Mouse (Mus musculus) regulatory T cell (primary cell): ENCODE measurements around the gene Bspry.

Experiments
- in situ Hi-C: fragments of 300-600 bp; cut with MboI, MseI; formaldehyde crosslinking; loops from one replicate; pipeline ENCODE4 v1.15.1; 2025; ENCODE audit warnings: high pct_unique_total_duplicates

Gene Bspry

DNA sequence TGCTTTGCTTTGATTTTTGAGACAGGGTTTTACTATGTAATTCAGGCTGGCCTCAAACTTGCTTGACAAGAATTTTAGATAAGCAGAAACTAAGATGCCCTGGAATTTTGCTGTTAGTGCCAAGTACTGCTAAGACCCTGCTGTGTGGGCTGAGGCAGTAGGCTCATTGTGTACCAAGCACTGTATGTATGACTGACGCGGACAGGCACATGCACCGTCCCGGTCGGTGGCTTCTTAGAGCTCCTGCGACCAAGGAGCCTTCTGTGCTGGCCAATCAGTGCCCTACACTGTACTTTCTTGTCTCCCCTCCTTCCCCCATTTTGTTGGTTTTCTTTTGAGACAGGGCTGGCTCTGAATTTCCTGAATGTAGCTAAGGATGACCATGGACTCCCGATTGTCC, 35.1 kb downstream of the Bspry start:
- in situ Hi-C loops, result loop anchor here (5.0 kb wide), 1 partner anchor 98 kb away; no protein-coding TSS in a partner anchor

DNA sequence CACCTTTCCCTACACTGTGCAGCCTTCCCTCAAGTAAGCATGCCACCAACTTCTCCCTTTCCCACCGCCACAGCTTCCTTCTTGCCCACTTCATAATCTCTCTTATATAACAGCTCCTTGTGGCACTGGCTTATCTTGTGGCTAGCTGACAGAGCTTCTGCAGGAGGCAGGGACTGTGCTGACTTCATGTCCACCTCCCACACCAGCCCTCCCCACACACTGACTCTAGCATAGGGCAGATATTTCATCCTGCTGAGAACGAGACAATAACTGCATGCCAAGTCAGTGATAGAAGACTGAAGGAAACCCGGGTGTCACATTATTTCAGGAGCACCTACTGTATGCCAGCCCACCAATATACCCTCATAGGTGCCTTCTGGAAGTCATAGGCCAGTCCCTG, 35.6 kb downstream of the Bspry start:
- in situ Hi-C loops, result loop anchor here (5.0 kb wide), 1 partner anchor 98 kb away; no protein-coding TSS in a partner anchor

DNA sequence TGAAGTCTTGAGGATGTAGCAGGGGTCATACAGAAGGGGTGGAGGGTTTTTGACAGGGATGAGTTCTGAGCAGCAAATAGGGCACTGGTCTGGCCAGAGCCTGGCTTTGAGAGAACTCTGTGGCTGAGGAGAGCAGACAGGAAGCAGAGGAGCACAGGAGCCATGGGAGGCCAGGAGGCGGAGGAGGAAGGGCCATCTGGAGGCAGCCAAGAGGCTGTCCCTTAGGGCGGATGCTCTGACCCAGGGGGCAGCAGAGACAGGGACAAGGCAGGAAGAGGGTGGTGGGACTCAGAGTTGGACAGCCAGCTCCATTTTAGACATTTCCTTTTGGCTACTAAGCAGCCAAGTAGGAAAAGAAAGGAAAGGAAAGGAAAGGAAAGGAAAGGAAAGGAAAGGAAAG, 36.2 kb downstream of the Bspry start:
- in situ Hi-C loops, result loop anchor here (5.0 kb wide), 1 partner anchor 99 kb away; no protein-coding TSS in a partner anchor

DNA sequence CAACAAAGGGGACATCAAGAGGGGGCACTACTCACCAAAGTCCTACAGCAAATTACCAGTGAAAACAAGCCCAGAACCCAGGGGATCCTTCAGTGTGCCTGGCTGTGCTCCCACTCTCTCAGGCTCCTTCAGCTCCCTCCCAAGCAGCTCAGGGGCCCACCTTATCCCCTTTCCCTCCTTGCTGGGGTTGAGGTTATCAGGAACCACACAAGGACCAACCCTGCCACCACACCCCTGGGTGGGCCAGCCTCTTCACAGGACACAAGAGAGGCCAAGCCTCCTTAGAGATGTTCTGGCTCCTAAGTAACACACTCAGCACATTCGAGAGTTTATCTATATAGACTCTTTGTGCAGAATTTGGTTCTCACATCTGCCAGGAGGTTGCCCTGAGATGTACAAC, 36.7 kb downstream of the Bspry start:
- in situ Hi-C loops, result loop anchor here (5.0 kb wide), 1 partner anchor 99 kb away; no protein-coding TSS in a partner anchor

DNA sequence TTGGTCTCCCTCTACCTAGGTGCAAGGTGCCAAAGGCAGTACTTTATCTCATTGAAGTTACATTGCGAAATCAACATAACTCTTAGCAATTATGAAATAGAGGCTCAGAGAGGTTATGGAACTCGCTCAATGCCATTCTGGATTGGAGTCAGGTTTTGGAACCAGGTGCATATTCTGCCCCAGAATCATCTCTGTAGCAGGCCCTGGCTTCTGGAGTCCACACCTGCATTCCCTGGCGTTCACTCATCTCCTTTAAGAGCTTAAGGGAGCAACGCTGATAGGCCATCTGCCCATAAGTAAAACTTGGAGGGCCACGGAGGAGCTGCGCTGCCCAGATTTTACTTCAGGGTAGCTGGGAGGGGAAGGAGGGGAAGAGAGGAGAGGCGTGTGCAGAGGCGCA, 37.2 kb downstream of the Bspry start:
- in situ Hi-C loops, result loop anchor here (5.0 kb wide), 1 partner anchor 100 kb away; no protein-coding TSS in a partner anchor

DNA sequence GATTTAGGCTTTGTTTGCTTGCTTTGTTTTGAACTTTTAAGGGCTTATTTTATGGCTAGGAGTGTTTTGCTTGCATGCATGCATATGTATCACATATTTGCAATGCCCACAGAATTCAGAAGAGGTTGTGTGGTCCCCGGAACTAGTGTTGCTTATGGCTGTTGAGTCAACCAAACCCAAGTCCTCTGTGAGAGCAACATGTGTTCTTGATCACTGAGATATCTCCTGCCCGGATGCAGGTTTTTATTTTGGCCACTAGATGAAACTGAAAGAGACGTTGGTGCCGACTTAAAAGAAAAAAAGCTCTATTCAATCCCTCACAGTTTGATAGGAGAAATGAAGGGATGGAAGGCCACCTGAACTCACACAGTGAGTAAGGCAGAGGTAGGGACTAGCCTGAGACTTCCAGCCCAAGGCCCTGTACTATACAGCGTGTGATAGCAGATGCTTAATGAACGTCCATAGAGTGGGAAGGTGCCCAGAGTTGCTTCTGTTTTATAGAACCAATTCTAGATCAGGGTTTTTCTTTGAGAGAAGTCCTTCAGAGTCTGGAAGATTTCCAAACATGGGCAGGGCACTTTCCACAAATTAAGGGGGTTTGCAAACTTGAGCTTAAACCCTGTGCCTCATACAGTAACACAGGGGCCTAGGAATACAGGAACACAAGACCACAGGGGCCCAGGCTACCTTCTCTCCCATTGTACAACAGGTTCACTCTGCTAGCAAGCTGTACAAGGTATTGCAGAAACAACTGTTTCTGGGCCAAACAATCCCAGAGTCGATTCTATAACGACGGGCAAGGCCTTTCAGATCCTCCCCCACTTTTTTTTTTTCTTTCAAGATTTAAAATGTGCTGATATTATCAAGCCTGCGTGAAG, 37.9 kb downstream of the Bspry start:
- in situ Hi-C loops, result loop anchor here (5.0 kb wide), 1 partner anchor 100 kb away; no protein-coding TSS in a partner anchor

DNA sequence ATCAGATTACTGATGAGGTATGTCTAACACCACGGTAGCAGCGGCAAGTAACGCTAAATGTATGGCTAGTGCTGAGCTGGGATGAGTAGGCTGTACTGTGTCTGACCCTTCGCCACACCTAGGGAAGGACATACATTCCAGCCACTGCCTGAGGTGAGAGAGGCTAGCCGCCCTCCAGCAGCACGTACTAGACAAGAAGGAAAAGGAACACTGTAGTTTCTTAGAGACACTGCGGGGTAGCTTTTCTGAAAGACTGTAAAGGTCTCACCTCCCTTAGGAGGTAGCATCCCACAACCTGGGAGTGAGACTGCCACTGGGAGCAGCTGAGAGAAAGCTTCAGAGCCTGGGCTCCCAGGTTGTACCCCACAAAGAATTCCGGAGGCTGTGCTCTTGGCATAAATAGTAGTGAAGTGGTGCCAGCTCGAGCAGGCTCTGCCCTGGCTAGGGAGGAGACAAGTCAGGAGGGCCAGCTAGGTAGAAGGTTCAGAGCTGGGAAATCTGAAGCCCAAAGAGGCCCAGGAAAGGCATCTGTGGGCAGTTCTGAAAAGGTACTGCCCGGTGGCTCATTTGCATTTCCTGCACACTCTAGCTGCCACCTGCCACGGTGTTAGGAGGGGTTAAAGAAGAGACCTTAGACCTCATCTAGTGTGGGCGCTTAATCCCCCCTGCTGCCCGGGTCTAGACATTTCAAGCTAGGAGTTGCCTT, 38.7 kb downstream of the Bspry start:
- in situ Hi-C loops, result loop anchor here (5.0 kb wide), 1 partner anchor 101 kb away; no protein-coding TSS in a partner anchor

DNA sequence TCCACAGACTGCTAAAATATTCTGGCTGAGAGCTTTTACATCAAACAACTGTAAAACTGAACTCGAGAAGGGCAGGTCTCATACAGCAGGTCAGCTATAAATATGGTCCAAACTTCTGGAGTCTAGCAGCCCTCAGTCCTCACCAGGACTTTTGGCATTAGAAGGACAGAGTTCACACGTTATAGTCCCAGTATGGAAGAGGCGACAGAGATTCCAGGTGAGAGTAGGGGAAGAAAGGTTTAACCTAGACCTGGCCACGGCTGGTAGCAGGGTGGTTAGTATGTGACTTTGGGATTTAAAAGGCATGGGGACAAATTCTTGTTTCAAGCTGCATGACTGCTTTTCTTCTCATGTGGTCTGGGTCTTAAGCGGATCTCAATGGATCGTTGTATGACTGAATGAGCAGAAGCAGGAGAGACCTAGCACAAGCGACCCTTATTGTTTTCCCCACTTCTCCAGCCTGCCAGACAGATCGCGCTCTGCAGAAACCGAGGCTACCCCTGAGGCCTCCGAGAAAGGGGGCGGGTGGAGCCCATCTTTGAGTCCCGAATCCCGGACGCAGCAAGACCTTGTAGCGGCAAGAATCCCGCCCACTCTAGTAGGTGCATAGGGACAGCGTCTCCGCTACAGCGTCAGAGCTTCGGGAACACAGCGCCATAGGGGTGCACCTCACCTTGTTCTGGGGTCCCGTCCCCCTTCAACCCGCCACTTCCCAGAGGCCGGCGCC, 39.4 kb downstream of the Bspry start:
- in situ Hi-C loops, result loop anchor here (5.0 kb wide), 1 partner anchor 102 kb away; no protein-coding TSS in a partner anchor

DNA sequence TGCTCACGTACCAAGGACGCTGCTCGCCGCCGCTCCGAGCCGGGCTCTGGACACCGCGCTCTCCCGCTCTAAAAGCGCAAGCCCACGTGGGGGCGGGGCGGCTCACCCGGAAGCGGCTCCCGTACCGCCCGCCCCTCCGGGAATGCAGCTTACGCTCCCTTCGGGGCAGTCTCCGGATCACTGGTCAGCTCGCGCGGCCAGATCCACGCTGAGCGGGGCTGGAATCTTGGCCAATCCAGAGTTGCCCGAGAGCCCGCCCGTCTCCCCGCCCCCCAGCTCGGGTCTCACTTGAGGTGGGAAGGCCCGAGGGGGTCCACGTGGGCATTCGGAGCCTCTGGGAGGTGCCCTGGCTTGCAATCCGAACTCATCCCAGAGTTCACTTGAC, 40.0 kb downstream of the Bspry start, which contains the start of gene Alad:
Gene Alad (minus strand): TSS at position 70 of the 385 bp plus-strand sequence.
- in situ Hi-C loops, result loop anchor here (5.0 kb wide), 1 partner anchor 103 kb away; no protein-coding TSS in a partner anchor

DNA sequence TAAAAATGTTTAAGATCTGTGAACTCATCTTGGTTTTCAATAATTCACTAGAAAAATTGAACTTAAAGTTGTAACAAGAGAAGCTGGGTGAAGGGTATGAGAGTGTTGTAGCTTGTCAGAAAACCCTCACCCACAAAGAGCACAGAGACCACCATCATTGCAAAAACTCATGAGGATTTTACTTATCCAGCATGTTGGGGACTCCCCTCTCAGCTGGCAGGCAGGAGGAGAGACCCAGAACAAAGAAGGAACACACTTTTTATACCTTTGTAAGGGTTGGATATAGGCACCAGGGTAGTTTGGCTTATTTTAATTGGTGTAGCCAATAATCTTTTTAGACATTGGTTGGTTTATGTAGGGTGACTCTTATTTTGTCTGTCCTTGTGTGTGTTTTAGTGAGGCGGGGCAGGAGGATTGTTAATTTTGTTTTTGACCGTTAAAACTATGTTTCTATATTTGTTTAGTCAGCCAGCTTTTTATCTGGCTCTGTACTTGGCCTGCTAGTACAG, 41.1 kb downstream of the Bspry start:
- in situ Hi-C loops, result no loop called here

DNA sequence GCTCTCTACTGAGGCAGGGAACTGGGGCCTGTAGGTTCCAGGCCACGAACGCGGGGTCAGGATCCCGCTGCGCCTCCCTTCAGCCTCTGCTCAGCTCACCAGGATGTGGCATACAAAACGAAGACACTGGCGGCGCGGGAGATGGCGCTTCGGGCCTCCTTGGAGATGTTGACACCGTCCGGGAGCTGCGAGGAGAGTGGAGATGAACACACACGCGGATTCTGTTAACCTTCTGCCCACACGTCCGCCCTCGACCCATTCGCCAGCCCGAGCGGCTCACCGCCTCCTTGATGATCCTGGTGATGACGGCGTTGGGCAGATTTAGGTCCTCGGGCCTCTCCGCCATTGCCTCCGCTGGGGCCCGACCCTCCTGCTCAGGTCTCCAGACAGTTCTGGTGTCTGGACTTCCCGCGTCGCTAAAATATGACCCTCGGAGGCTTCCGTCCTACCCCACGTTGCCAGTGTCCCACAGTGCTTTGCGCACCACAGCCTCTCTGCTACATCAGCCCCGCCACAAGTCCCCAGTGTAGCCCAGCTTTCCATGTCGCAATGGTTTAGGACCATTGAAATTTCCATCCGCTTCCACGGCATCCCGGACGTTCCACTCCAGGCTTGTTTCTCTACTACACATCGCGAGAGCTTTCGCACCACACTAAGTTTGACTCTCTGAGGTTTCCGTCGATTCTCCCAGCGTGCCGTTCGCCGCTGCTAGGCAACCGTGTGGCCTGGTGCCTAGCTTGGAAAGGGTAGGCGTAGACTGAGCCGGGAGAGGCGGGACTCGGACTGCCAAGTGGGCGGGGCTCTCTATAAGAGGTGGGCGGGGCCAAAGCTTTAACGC, 45.0 kb downstream of the Bspry start, which contains the start of the genes Pole3 and 4933430I17Rik:
Gene Pole3 (minus strand): TSS at position 418 of the 838 bp plus-strand sequence.
Gene 4933430I17Rik (plus strand): TSS at position 719 of the 838 bp plus-strand sequence.
- in situ Hi-C loops, result no loop called here

DNA sequence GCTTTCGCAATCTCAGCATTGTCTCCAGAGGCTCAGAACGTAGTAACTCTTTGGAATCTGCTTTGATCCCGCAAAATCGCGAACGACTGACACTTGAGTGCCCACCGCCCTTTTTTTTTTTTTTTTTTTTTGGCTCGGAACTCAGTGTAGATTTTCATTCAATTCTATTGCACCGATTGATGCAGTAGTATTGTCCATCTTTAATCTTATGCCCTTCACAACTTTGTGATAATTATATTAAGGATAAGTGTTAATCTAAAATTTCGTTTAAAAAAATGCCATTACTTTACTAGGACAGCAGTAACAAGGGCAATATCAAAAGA, 45.6 kb downstream of the Bspry start:
- in situ Hi-C loops, result no loop called here

DNA sequence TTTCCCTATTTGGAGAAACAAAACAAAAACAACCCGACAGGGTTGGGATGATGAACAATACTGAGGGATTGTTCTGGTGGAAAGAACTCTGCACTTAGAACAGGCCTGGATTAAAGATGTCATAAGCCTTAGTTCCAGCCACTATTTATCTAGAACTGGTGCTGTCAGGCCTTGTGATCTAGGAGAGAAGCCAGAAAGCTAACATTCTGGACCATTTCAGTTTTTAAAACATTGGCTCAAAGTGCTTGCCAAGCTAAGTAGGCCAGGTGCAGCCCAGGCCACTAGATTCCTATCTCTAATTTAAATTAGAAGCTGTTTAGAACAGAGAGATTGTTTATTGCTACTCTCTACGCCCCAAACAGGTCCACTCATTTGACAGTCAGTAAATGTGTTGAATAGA, 46.4 kb downstream of the Bspry start:
- in situ Hi-C loops, result no loop called here

DNA sequence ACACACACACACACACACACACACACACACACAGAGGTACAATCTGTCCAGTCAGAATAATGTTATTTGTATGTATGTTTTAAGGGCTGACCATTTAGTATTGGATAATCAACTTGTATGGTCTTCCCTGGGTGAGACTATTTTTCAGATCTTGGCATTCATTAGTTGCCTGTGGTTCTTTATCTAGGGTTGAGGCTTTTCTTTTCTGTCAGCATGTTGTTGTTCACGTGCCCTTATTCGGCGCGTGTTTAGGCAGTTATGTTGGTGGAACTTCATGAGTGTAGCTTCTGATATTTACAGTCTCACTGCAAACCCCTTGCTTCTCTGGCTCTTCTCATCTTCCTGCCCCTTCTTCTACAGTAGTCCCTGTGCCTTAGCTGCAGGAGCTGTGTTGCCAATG, 47.8 kb downstream of the Bspry start:
- in situ Hi-C loops, result no loop called here

DNA sequence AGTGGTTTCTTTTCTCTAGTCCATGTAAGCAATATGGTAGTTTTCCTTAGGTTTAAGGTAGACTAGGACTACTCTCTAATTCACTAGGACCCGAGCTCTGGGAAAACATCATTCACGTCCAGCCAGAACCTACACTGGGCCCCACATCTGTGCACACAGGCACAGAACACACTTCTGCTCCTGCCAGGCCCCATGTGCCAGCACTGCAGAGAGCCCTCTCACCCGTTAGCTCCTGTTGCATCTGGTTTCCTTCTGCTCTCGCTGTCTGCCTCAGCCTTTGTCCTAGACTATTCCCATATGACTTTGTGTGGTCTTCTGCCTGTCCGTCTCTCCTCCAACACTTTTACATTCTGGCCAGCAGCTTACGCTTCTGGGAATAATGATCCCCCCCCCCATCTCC, 53.9 kb downstream of the Bspry start:
- in situ Hi-C loops, result no loop called here

DNA sequence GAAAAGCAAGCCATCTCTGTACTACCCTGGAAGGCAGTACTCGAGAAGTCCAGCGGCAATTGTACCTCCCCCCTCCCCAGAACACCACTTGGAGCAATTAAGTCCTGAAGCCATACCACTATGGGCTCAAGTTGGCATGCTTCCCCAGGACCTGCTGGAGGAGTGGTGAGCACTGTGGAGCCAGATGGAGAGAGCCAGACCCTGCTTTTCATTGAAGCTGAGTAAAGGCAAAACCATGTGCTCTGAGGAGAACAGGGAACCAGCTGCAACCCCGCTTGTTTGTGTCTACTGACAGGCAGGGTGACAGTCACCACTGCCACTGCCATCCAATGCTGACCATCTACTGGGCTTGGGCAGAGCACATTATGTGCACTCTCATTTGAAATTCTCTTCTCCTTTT, 61.9 kb downstream of the Bspry start:
- in situ Hi-C loops, result no loop called here

DNA sequence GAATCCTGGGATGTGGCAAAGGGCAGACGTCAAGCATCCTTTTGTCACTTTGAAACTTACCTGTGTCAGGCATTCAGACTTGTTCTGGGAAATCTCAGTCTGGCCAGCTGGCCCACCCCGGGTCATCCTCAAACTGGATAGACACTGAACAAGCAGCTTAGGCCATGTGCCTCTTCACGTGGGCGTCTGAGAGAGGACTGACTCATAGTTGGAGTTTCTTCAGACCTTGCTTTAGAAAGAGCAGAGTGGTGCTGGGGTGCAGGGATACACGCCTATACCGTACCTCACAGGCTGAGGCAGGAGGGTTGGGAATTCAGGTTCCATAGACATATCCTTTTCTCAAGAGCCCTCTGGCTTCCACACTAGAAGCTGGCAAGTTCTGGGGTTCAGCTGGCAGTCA, 63.9 kb downstream of the Bspry start:
- in situ Hi-C loops, result no loop called here

DNA sequence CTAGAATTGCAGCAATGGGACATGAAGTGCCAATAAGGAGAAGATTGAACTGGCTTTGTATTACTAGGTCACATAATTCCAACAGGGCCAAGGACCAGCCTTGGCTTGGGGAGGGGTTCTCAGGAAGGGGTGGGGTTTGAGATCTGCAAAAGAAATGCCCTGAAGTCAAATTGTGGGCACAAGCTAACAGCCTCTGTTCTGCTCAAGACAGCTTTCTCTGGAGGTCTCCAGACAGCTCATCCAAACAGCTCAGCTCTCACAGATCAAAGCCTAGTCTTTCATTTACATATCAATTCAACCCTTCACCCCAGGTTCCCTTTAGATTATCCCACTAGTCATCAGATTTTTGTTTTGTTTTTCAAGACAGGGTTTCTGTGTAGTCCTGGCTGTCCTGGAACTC, 64.9 kb downstream of the Bspry start:
- in situ Hi-C loops, result no loop called here
